Mouse (Mus musculus) ES-Bruce4 (cell line): ENCODE results near the gene Itih2. TPM values are rescaled to one million over a fixed set of nuclear protein-coding genes. Genes with fewer than 3 reads are reported as not detected.

ENCODE experiments used
- H3K27ac ChIP-seq: 2 replicates; pipeline ENCODE4 v1.5.1; 2012; ENCODE audit warnings: low read length, inconsistent platforms; ENCODE audit not compliant: insufficient read depth
- H3K27me3 ChIP-seq: 2 replicates; pipeline ENCODE4 v1.6.1; 2012; ENCODE audit warnings: mild to moderate bottlenecking, low read length, inconsistent platforms; ENCODE audit not compliant: control insufficient read depth, poor library complexity, insufficient read depth, severe bottlenecking
- H3K36me3 ChIP-seq: 2 replicates; pipeline ENCODE4 v1.6.1; 2012; ENCODE audit warnings: inconsistent platforms, mild to moderate bottlenecking, low read length, moderate library complexity; ENCODE audit not compliant: control insufficient read depth, poor library complexity, insufficient read depth, severe bottlenecking
- H3K4me1 ChIP-seq: one replicate; pipeline ENCODE4 v1.8.1; 2011; ENCODE audit warnings: low read length; ENCODE audit not compliant: control insufficient read depth, insufficient read depth
- H3K4me3 ChIP-seq: 2 replicates; pipeline ENCODE4 v1.5.1; 2011; ENCODE audit warnings: low read depth, mild to moderate bottlenecking, low read length
- H3K9ac ChIP-seq: 2 replicates; pipeline ENCODE4 v1.6.1; 2012; ENCODE audit warnings: low read depth, mild to moderate bottlenecking, inconsistent platforms; ENCODE audit not compliant: poor library complexity, severe bottlenecking
- H3K9me3 ChIP-seq: replicated peaks from 2 replicates; pipeline ENCODE4 v1.6.1; 2012; ENCODE audit warnings: mild to moderate bottlenecking, low read length, inconsistent platforms; ENCODE audit not compliant: control insufficient read depth, poor library complexity, insufficient read depth, severe bottlenecking
- CTCF ChIP-seq: IDR thresholded peaks from one replicate; pipeline ENCODE4 v1.8.1; 2011; ENCODE audit warnings: low read depth, low read length
- EP300 ChIP-seq: IDR thresholded peaks from 2 replicates; pipeline ENCODE4 v1.6.1; 2011; ENCODE audit warnings: low read depth, low read length; ENCODE audit not compliant: insufficient read depth
- POLR2A ChIP-seq: IDR thresholded peaks from one replicate; pipeline ENCODE4 v1.8.1; 2011; ENCODE audit warnings: low read length; ENCODE audit not compliant: insufficient read depth
- polyA plus RNA-seq: library from polyadenylated mRNA; stranded (reverse); fragments of >200 nt; gene quantifications from 2 replicates; pipeline ENCODE4 v1.2.4, GENCODE M21; 2011; ENCODE audit warnings: low read depth; ENCODE audit not compliant: missing spikeins, insufficient read depth, insufficient read length

Itih2 gene
- polyA plus RNA-seq, 1 experiment, result not detected

GRCm38 (mm10) chr2:10047758-10048436, 83.3 kb downstream of the Itih2 start:
- Histone ChIP-seq H3K27ac (no peak overlapping the region), H3K9ac (peak overlapping the region; percentile 92), H3K36me3 (no peaks in the 10 kb centered on the region), H3K4me1 (peaks cover 2% of the 10 kb centered on the region), H3K27me3 (no peaks in the 10 kb centered on the region), H3K4me3 (peak overlapping the region; percentile 87), H3K9me3 (no peaks in the 10 kb centered on the region)
- TF ChIP-seq CTCF, result no peak
- TF ChIP-seq POLR2A, result no peak
- TF ChIP-seq EP300, result no peak

Other genes with a start within 250 kb of the Itih2 start
- not detected in 2 replicates for gene 9230102O04Rik, start 241.9 kb downstream of the Itih2 start, polyA plus RNA-seq
- 5.5 and 6.1 TPM in 2 replicates for gene Gata3, start 241.4 kb downstream of the Itih2 start, polyA plus RNA-seq
- gene Taf3, start 82.8 kb downstream of the Itih2 start, polyA plus RNA-seq, result 15.1 and 15.5 TPM in 2 replicates
- 435 and 452 TPM in 2 replicates for gene Atp5c1, start 50.9 kb downstream of the Itih2 start, polyA plus RNA-seq
- 26.0 and 29.6 TPM in 2 replicates for gene Kin, start 50.8 kb downstream of the Itih2 start, polyA plus RNA-seq
- 0.72 and 0.90 TPM in 2 replicates for gene Itih5, start 22.2 kb upstream of the Itih2 start, polyA plus RNA-seq
- gene Sfmbt2, start 239.1 kb upstream of the Itih2 start, polyA plus RNA-seq, result 93.4 and 103 TPM in 2 replicates